Comparison of ENCODE assay signal across 11 mouse cellular contexts in the genomic region with DNA sequence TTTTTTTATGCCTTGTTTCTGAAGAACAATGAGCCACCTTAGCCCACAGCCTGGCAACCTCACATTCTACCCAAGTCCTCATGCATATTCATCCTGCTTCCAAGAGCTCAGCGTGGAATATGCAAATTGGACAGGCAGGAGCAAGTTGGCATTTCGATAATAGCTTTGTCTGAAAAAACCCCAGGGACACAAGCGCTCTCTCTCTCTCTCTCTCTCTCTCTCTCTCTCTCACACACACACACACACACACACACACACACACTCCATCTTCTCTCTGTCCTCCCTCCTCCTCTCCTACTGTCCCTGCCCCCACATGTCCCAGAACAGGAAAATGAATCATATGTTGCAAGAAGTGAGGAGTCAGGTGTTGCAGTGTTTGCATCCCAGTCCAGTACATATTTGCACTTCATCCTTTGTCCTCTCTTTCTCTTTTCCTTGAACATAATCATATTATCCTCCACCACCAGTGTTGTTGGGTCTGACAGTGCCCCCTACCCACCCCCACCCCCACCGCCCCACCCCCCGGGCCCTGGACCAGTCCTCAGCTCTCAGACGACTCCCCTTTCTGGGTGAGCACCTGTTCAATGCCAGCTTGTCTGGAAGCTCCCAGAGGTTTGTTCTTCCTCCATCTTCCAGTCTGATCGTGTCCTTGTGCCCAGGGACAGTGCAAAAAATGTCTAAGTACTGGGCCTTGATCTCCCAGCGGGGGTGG.
A peak's percentile ranks its signal among the peaks of the same experiment; 100 is the strongest.
DNase-seq lines count a peak whose midpoint lies in the region; ATAC-seq lines count a peak whose summit lies in the region.
"Had no signal": no experiment of that assay in that cellular context is flagged by ENCODE, and none has a peak within 500 bp of the region (broad histone marks: within the 10 kb centered on the region; RNA-seq: fewer than 3 reads in every experiment).

No protein-coding gene starts in this region.

- no peaks in the 10 kb centered on the region for H3K36me3 ChIP-seq in embryonic facial prominence, embryonic 11.5 days (replicated peaks; ENCODE audit: control insufficient read depth, insufficient read depth, low read depth, low read length)
- H3K36me3 ChIP-seq in embryonic facial prominence, embryonic 10.5 days (replicated peaks): peaks cover 8% of the 10 kb centered on the region
- peaks cover 37% of the 10 kb centered on the region for H3K36me3 ChIP-seq in forebrain, embryonic 13.5 days (ENCODE audit: poor library complexity, severe bottlenecking)
- H3K36me3 ChIP-seq in neural tube, embryonic 14.5 days (ENCODE audit: control insufficient read depth, insufficient read depth, low read length): peaks cover 19% of the 10 kb centered on the region
- H3K36me3 ChIP-seq: heart, embryonic 12.5 days had no signal

- no peaks in the 10 kb centered on the region for H3K27me3 ChIP-seq in embryonic facial prominence, embryonic 11.5 days (ENCODE audit: control insufficient read depth, insufficient read depth, low read length)
- no peaks in the 10 kb centered on the region for H3K27me3 ChIP-seq in embryonic facial prominence, embryonic 10.5 days (replicated peaks; ENCODE audit: low read depth, poor library complexity, severe bottlenecking)
- H3K27me3 ChIP-seq in forebrain, embryonic 13.5 days: no peaks in the 10 kb centered on the region
- no peaks in the 10 kb centered on the region for H3K27me3 ChIP-seq in neural tube, embryonic 14.5 days (ENCODE audit: control insufficient read depth, insufficient read depth, low read length)
- H3K27me3 ChIP-seq: heart, embryonic 12.5 days had no signal

- no peak overlapping the region for H3K4me2 ChIP-seq in embryonic facial prominence, embryonic 11.5 days (ENCODE audit: low read depth, low read length)
- H3K4me2 ChIP-seq in forebrain, embryonic 13.5 days: no peak overlapping the region
- no peak overlapping the region for H3K4me2 ChIP-seq in neural tube, embryonic 14.5 days (ENCODE audit: low read depth, low read length)
- H3K4me2 ChIP-seq: heart, embryonic 12.5 days had no signal

- no peak overlapping the region for H3K9ac ChIP-seq in embryonic facial prominence, embryonic 11.5 days (replicated peaks; ENCODE audit: low read length)
- peak overlapping the region; percentile 21; the same call in 1 of the 2 replicates for H3K9ac ChIP-seq in forebrain, embryonic 13.5 days
- no peak overlapping the region for H3K9ac ChIP-seq in neural tube, embryonic 14.5 days (replicated peaks; ENCODE audit: low read depth, low read length)
- H3K9ac ChIP-seq: heart, embryonic 12.5 days had no signal

- no peaks in the 10 kb centered on the region for H3K9me3 ChIP-seq in embryonic facial prominence, embryonic 11.5 days (replicated peaks; ENCODE audit: control insufficient read depth, low read length)
- no peaks in the 10 kb centered on the region for H3K9me3 ChIP-seq in embryonic facial prominence, embryonic 10.5 days
- H3K9me3 ChIP-seq in forebrain, embryonic 13.5 days (replicated peaks): no peaks in the 10 kb centered on the region
- no peaks in the 10 kb centered on the region for H3K9me3 ChIP-seq in neural tube, embryonic 14.5 days (ENCODE audit: control insufficient read depth, low read length)
- H3K9me3 ChIP-seq: heart, embryonic 12.5 days had no signal

- no peaks in the 10 kb centered on the region for H3K4me1 ChIP-seq in embryonic facial prominence, embryonic 11.5 days (ENCODE audit: control insufficient read depth, insufficient read depth, low read length)
- H3K4me1 ChIP-seq in embryonic facial prominence, embryonic 10.5 days: 0 out of 2 replicates have a peak, but pooled peaks cover 5% of the 10 kb centered on the region
- H3K4me1 ChIP-seq in forebrain, embryonic 13.5 days: peaks cover 20% of the 10 kb centered on the region
- H3K4me1 ChIP-seq in neural tube, embryonic 14.5 days (ENCODE audit: control insufficient read depth, insufficient read depth, low read length): peaks cover 14% of the 10 kb centered on the region; the same call in 1 of the 2 replicates
- H3K4me1 ChIP-seq: heart, embryonic 12.5 days had no signal

- no peak overlapping the region for H3K4me3 ChIP-seq in embryonic facial prominence, embryonic 11.5 days (ENCODE audit: low read depth, low read length)
- H3K4me3 ChIP-seq in embryonic facial prominence, embryonic 10.5 days: no peak overlapping the region
- no peak overlapping the region for H3K4me3 ChIP-seq in forebrain, embryonic 13.5 days
- no peak overlapping the region for H3K4me3 ChIP-seq in neural tube, embryonic 14.5 days (ENCODE audit: low read depth, low read length)
- H3K4me3 ChIP-seq: heart, embryonic 12.5 days had no signal

- DNase-seq in embryonic facial prominence, embryonic 11.5 days (ENCODE audit: low spot score): no peak
- no peak for DNase-seq in embryonic facial prominence, embryonic 10.5 days (ENCODE audit: low spot score)
- peak; percentile 21 to 26 for DNase-seq in layer of hippocampus, postnatal 36 days
- DNase-seq in ovary, postnatal 10 days (ENCODE audit: low spot score): no peak
- DNase-seq in thymus, adult 18-20 months: no peak
- no peak for DNase-seq in adrenal gland, postnatal 10 days
- DNase-seq: kidney, adult 8-10 months; liver had no signal

- 44% methylated on average over 8 of the region's 8 CpGs for WGBS in embryonic facial prominence, embryonic 11.5 days
- WGBS in embryonic facial prominence, embryonic 10.5 days: 43% methylated on average over 8 of the region's 8 CpGs
- 33% methylated on average over 8 of the region's 8 CpGs for WGBS in forebrain, embryonic 13.5 days
- 28% methylated on average over 8 of the region's 8 CpGs for WGBS in neural tube, embryonic 14.5 days

- no peak overlapping the region for H3K27ac ChIP-seq in embryonic facial prominence, embryonic 11.5 days (replicated peaks; ENCODE audit: low read depth, low read length)
- no peak overlapping the region for H3K27ac ChIP-seq in embryonic facial prominence, embryonic 10.5 days (replicated peaks)
- peak overlapping the region; percentile 83 for H3K27ac ChIP-seq in forebrain, embryonic 13.5 days
- H3K27ac ChIP-seq in neural tube, embryonic 14.5 days (ENCODE audit: low read depth, low read length): peak overlapping the region; percentile 87

- peak; percentile 68; the same call in 1 of the 2 replicates for ATAC-seq in embryonic facial prominence, embryonic 11.5 days (replicated peaks; ENCODE audit: insufficient number of reproducible peaks, low FRiP score, low TSS enrichment, low read depth)
- ATAC-seq in forebrain, embryonic 13.5 days: peak; percentile 93
- ATAC-seq in neural tube, embryonic 14.5 days (ENCODE audit: low read depth): peak; percentile 84

Comparison
In these comparisons a context has a peak if more than half of its experiments do, and no peak if none do; other contexts are left out.
1. DNase-seq: peak in layer of hippocampus, postnatal 36 days (2 of 2); none in embryonic facial prominence, embryonic 11.5 days (single experiment), embryonic facial prominence, embryonic 10.5 days (single experiment), ovary, postnatal 10 days (single experiment), thymus, adult 18-20 months (0 of 2) and adrenal gland, postnatal 10 days (single experiment).
2. H3K27ac ChIP-seq: peak in forebrain, embryonic 13.5 days (single experiment) and neural tube, embryonic 14.5 days (single experiment); none in embryonic facial prominence, embryonic 11.5 days (single experiment) and embryonic facial prominence, embryonic 10.5 days (single experiment).
3. Peak in every context shown above with its lines, with median percentiles within 50 percentile points of each other: ATAC-seq.